Mouse (Mus musculus) heart, adult 10 weeks (tissue): ENCODE results near the gene Tcl1b2. TPM values are rescaled to one million over a fixed set of nuclear protein-coding genes. Genes with fewer than 3 reads are reported as not detected.

Source experiments
- polyA plus RNA-seq: library from polyadenylated mRNA; stranded (reverse); fragments of 350-450 nt; fragmentation: Illumina TruSeq; extraction: RNeasy Lipid Tissue Mini Kit (QIAGEN cat#74804); gene quantifications from one replicate; pipeline ENCODE4 v1.2.3, GENCODE M21; 2014; ENCODE audit warnings: low read depth, low replicate concordance

Gene Tcl1b2
- not detected for polyA plus RNA-seq

GRCm38 (mm10) chr12:105145714-105146113, at the start of gene Tcl1b2:
Tcl1b2 (plus strand) TSS chr12:105146014.

GRCm38 (mm10) chr12:105159390-105159789, 13.6 kb downstream of the Tcl1b2 start, which contains the start of gene Tcl1b1:
Tcl1b1 (plus strand) TSS chr12:105159690.

GRCm38 (mm10) chr12:105176044-105176443, 30.2 kb downstream of the Tcl1b2 start, which contains the start of gene Tcl1b5:
Tcl1b5 (plus strand) TSS chr12:105176344.

GRCm38 (mm10) chr12:105190743-105191142, 44.9 kb downstream of the Tcl1b2 start, which contains the start of gene Tcl1b3:
Tcl1b3 (plus strand) TSS chr12:105191043.

GRCm38 (mm10) chr12:105201657-105202056, 55.8 kb downstream of the Tcl1b2 start, which contains the start of gene Tcl1b4:
Tcl1b4 (plus strand) TSS chr12:105201957.

Other genes starting within 250 kb of the Tcl1b2 start
- 3.1 TPM for gene Syne3, start 136.2 kb upstream of the Tcl1b2 start, polyA plus RNA-seq
- gene Glrx5, start 113.3 kb upstream of the Tcl1b2 start, polyA plus RNA-seq: 55.6 TPM
- gene Tcl1b1, start 13.7 kb downstream of the Tcl1b2 start, polyA plus RNA-seq: not detected
- not detected for gene Tcl1b5, start 30.3 kb downstream of the Tcl1b2 start, polyA plus RNA-seq
- not detected for gene Tcl1b3, start 45.0 kb downstream of the Tcl1b2 start, polyA plus RNA-seq
- gene Tcl1b4, start 55.9 kb downstream of the Tcl1b2 start, polyA plus RNA-seq: not detected
- not detected for gene Tcl1, start 76.8 kb downstream of the Tcl1b2 start, polyA plus RNA-seq
- not detected for gene Tunar, start 187.9 kb downstream of the Tcl1b2 start, polyA plus RNA-seq